Mouse (Mus musculus): ENCODE data around the gene Cldn10.
A peak's percentile ranks its signal among the peaks of the same experiment; 100 is the strongest.

The Cldn10 gene

GRCm38 (mm10) chr14:118827283-118827904 lies 39.7 kb downstream of the Cldn10 start:
- no peak for DNase-seq (ENCODE audit: low spot score)

- DNase-seq (ENCODE audit: low spot score) = no peak
Measured at GRCm38 (mm10) chr14:118829331-118830095, 41.8 kb downstream of the Cldn10 start.

GRCm38 (mm10) chr14:118831597-118831996 lies 43.9 kb downstream of the Cldn10 start:
- no peak for DNase-seq (ENCODE audit: low spot score)

GRCm38 (mm10) chr14:118833241-118833640 lies 45.5 kb downstream of the Cldn10 start:
- no peak for DNase-seq (ENCODE audit: low spot score)

GRCm38 (mm10) chr14:118834313-118834712 lies 46.6 kb downstream of the Cldn10 start:
- DNase-seq (ENCODE audit: low spot score) = no peak

- DNase-seq (ENCODE audit: low spot score) = no peak
Measured at GRCm38 (mm10) chr14:118836145-118836544, 48.4 kb downstream of the Cldn10 start.

- no peak for DNase-seq (ENCODE audit: low spot score)
Measured at GRCm38 (mm10) chr14:118836754-118837153, 49.0 kb downstream of the Cldn10 start.

GRCm38 (mm10) chr14:118838556-118839120 lies 50.9 kb downstream of the Cldn10 start:
- DNase-seq (ENCODE audit: low spot score) = no peak

- no peak for DNase-seq (ENCODE audit: low spot score)
Measured at GRCm38 (mm10) chr14:118839416-118839815, 51.7 kb downstream of the Cldn10 start.

GRCm38 (mm10) chr14:118840027-118840426 lies 52.3 kb downstream of the Cldn10 start:
- no peak for DNase-seq (ENCODE audit: low spot score)

GRCm38 (mm10) chr14:118842353-118842752 lies 54.6 kb downstream of the Cldn10 start:
- no peak for DNase-seq (ENCODE audit: low spot score)

GRCm38 (mm10) chr14:118846834-118847233 lies 59.1 kb downstream of the Cldn10 start:
- DNase-seq (ENCODE audit: low spot score) = no peak

- no peak for DNase-seq (ENCODE audit: low spot score)
Measured at GRCm38 (mm10) chr14:118848171-118848570, 60.5 kb downstream of the Cldn10 start.

GRCm38 (mm10) chr14:118850011-118850695 lies 62.4 kb downstream of the Cldn10 start:
- DNase-seq (ENCODE audit: low spot score) = no peak

- DNase-seq (ENCODE audit: low spot score) = no peak
Measured at GRCm38 (mm10) chr14:118850696-118851035, 63.0 kb downstream of the Cldn10 start.

- DNase-seq (ENCODE audit: low spot score) = no peak
Measured at GRCm38 (mm10) chr14:118851496-118852107, 63.9 kb downstream of the Cldn10 start.

GRCm38 (mm10) chr14:118854371-118855114 lies 66.8 kb downstream of the Cldn10 start:
- DNase-seq (ENCODE audit: low spot score) = peak; percentile 30

GRCm38 (mm10) chr14:118855141-118855800 lies 67.6 kb downstream of the Cldn10 start:
- no peak for DNase-seq (ENCODE audit: low spot score)

- DNase-seq (ENCODE audit: low spot score) = no peak
Measured at GRCm38 (mm10) chr14:118856563-118856962, 68.9 kb downstream of the Cldn10 start.

- DNase-seq (ENCODE audit: low spot score) = no peak
Measured at GRCm38 (mm10) chr14:118858318-118858717, 70.6 kb downstream of the Cldn10 start.

GRCm38 (mm10) chr14:118862253-118862652 lies 74.5 kb downstream of the Cldn10 start:
- DNase-seq (ENCODE audit: low spot score) = no peak

All from MN1 (cell line).